Mouse (Mus musculus) heart, postnatal 10 days (tissue): ENCODE measurements around the gene BC030867. TPM values are rescaled to one million over a fixed set of nuclear protein-coding genes. Genes with fewer than 3 reads are reported as not detected.

ENCODE experiments used
- DNase-seq, 2 experiments: peaks; one replicate each; pipeline ENCODE4 v3.0.0; 2021
- intact Hi-C: fragments of 180-260 bp; cut with DNase I; formaldehyde crosslinking; loops from one replicate; pipeline ENCODE4 v1.15.1; 2025
- total RNA-seq, 2 experiments: library from RNA; stranded (reverse); gene quantifications; 2 replicates each; pipeline ENCODE4 v1.2.3; 2021

BC030867 gene
- total RNA-seq, 2 experiments from 2014 or later: 1.7 to 1.8 TPM

DNA sequence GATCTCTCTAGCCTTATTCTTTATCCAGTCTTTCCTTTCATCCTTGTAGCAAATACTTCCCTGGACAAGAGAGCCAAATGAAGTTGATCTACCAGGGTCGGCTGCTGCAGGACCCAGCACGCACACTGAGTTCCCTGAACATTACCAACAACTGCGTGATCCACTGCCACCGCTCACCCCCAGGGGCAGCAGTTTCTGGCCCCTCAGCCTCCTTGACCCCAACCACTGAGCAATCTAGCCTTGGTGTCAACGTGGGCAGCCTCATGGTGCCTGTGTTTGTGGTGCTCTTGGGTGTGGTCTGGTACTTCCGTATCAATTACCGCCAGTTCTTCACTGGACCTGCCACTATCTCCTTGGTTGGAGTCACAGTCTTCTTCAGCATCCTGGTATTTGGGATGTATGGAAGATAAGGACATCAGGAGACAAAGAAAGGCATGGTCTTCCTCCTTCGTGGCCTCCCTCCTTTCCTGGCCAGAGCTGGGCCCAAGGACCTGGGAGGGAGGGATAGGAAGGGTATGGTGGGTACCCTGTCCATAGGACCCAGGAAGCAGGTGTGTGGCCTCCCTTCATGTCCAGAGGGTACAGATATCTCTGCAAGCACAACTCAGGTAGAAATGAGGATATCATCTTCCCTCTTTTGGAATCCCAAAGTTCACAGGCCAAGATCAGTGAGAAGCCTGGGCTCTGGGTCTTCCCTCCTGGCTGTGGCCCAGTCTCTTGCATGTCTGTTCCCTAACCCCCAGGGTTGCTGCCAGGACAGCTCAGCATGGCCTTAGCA lies 39.5 kb downstream of the BC030867 start:
- intact Hi-C loops: no loop called here

DNA sequence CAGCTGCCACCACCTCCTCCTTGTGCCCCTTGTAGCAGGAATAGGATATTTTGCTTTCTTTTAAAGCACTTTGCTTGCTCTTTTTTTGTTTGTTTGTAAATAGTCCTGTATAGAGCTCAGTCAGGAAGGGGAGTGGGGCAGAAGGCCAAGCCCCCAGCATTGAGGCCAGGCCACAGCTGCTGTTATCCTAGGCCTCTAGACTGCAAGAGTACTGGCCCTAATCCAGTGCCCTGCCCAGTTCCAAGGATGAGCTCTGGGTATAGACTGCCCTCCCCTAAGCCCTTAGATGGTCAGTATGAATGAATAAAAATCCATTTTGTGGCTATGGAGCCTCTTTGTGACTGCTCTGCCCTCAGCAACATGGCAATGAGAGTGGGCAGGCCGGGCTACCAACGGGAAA lies 40.2 kb downstream of the BC030867 start:
- peak in 1 of 2 experiments; percentile 39 for DNase-seq
- intact Hi-C loops: no loop called here

More for the DNA sequence above, 39.5 kb downstream of the BC030867 start:
- DNase-seq: no peak

DNA sequence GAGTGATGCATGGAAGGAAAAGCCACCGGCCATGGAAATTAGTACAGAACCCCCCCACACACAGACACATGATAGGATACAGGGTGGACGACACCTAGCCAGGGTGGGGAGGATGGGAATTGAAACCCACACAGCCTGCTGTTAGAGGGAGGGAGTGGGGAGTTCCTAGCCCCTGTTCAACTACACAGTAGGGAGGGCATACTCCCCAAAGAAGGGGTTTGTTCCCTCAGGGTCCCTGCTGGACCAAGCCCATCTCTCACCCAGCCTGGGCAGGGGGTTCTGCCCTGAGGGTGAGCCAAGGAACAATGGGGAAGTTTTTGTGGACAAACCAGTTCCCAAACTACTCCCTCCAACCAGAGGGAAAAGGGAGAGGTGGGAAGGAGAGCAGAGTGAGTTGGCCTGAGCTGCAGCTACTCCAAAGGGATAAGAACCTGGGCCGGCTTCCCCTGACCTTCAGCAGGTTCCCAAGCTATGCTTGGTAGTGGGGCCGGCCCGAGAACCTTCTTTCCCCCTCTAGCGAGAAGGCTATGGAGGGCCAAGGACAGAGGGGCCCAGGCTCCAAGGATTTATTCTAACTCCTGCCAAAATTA lies 40.9 kb downstream of the BC030867 start:
- intact Hi-C loops: no loop called here
- peak in 1 of 2 experiments; percentile 7 for DNase-seq

DNA sequence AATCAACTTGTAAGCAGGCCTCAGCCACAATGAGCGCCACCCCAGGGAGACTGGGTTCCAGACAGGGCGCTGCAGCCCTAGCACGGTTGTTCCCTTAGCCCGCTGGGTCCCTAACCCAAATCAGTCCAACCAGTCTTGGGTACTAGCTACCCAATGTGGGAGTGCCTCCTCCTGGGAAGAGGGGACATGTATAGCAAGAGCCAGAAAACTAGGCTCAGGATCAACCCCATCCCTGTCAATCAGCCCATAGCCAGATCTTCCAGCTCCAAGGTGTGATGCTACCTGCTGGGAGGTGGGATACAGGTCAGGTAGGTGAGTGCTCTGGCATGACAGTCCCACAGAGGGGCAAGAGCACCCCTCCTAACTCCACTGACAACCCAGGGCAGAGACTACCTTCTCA lies 41.5 kb downstream of the BC030867 start:
- DNase-seq: no peak
- intact Hi-C loops: no loop called here

DNA sequence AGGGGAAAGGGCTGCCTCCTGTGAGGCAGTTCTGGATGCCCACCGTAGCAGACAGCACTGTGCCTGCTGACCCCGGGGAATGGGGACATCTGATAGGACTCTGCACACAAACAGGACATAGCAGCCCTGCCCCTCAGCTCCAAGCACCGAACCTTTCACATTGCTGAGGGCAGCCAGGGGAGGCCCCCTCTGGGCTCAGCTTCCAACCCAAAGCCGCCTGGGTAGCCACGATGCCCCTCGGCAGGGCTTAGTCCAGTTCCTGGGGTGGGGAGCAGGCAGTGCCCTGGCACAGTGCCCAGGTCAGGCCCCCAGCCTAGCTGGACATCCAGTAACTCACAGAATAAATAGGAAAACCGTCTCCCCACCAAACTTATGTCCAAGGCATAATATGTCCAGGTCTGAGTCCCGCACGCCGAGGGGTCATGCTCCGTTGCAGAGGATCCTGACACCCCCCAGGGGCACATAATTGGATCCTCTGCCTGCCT lies 42.4 kb downstream of the BC030867 start:
- DNase-seq: no peak

GRCm38 (mm10) chr11:102293971-102294370 lies 45.3 kb downstream of the BC030867 start:
- intact Hi-C loops: no loop called here
- DNase-seq: no peak

More for the DNA sequence above, 42.4 kb downstream of the BC030867 start:
- intact Hi-C loops: no loop called here

- intact Hi-C loops: no loop called here
- DNase-seq: no peak
These were observed 45.7 kb downstream of the BC030867 start for GRCm38 (mm10) chr11:102294416-102294815.

DNA sequence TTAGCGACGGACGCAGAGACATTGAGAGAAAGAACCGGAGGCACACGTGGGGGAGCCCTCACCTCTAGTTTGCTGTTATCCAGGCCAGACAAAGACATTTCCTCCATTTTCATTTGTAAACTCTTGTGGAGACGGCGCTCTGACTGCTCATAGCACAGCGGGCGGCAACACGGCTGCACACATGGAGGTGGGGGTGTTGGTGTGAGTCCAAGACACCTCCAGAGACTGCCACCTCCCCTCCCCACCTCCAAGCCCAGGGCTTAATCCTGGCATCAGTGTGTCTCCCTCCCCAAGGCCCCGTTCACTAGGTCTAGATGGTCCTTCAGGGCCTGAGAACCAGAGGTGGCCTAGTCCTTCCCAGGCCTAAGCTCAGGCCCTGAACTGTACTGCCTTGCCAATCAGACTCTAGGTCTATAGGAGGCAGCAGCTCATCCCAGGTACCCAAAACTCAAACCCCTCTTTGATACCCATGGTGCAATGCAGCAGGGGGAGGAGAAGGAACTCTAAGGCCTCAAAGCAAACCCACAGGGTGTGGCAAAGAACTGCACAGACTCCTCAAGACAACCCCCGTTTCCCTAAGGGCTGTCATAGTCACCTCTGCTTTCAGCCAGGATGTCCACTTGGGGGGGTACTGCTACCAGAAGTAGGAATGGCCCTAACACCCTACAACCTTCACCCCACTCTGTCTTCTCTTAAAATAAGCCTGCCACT lies 46.4 kb downstream of the BC030867 start:
- intact Hi-C loops: no loop called here
- peak; percentile 42 to 46 for DNase-seq

DNA sequence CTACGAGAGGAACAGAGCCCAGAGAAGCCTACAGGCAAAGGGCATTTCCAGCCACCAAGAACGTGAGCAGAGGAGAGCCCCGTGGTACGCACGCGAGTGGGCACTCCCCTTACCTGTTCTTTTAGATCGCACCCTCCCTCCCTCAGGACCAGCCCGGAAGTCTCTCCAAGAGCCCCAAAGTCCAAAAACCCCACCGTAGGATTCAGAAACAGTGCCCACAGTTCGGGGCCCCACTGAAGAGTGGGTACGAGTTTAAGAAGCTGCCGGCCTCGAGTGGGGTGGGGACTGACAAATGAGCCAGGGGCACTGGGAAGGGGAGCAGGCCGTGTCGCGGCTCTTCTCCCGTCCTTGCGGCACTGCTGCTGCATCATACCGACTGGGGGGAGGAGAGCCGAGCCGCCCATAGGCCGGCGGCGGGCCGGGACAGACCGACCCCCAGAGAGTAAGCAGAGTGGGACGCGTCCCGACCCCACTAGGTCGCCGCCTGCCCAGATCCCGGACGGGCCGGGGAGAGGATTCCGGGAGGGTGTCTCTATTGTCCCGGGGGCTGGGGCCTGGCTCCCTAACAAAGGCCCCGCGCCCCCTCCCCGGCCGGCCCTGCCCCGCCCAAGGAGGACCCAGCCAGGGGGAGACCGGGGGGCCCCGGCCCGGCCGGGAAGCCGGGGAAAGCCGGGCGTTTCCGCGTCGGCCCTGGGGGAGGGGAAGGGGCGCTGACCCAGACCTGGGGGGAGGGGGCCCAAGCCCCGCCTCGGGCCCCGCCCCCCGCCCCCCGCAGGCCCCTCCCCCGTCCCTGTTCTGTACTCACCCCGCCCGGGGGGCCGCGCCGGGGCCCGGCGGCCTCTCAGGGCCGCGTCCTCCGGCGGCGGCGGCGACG lies 47.2 kb downstream of the BC030867 start:
- DNase-seq: peak; percentile 64 to 68
- intact Hi-C loops: no loop called here

- peak; percentile 98 to 99 for DNase-seq
- intact Hi-C loops: no loop called here
These were observed 48.1 kb downstream of the BC030867 start, which contains the start of gene Atxn7l3 for GRCm38 (mm10) chr11:102296491-102297472. Gene Atxn7l3 (minus strand): TSS chr11:102296631.

DNA sequence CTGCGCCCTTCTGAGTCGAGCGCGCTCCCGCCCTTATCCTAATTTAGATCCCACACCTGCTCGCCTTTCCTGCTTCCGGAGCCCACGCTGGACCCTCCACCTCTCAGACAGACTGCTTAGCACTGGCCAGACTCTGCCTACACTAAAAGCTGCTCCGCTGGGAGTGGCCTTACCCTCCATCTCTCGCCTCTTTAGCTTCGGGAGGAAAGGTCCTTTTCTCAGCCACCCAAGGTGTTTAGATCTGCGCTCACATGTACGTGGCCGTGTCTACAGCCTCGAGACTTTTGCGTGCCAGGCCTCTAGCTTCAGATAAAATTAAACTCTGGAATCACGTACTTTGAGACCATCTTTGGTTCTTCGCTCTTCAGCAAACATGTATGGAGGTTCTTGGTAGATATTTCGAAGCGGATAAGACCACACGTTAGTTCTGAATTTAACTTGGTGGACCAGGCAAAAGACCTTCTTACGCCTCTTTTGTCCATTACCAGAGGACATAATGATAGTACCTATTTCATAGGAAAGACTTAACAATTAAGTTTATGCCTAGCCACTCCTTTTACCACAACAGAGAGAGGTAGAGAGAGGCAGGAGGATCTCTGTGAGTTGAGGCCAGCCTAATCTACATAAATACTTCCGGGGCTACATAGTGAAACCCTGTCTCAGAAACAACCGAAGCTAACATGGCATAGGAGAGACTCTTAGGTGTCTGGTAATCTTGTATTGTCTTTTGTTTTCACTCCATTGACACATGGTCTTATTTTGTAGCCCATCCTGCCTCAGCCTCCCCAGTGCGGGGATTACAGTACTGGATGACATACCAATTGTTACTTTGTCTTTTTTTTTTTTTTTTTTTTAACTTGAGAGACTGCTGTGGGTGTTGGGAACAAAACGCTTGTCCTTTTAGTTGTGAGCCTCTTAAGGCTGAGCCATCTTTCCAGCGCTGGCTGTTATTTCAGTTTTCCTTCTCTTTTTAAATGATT lies 49.2 kb downstream of the BC030867 start:
- no peak for DNase-seq
- intact Hi-C loops: no loop called here

- DNase-seq: peak; percentile 57 to 79
- intact Hi-C loops: no loop called here
These were observed 51.2 kb downstream of the BC030867 start for GRCm38 (mm10) chr11:102299839-102300238.

DNA sequence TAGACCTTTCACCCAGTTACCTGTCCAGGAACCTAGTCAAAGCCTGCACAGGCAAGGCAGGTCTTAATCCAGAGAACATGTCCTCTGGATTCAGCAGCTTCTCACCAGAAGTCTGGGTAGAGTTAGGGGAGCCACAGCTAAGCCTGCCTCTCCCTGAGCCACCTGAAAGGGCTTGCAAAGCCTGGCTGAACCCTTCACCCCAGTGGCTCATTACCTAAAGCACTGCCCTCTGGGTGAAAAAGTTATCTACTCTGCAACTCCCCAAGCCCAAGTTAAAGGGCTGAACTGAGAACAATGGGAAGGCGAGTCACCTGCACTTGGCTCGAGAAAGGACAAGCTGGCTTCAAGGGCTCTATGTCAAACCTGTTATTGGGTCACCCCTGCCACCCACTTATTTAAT lies 55.5 kb downstream of the BC030867 start:
- DNase-seq: no peak
- intact Hi-C loops: no loop called here

- no peak for DNase-seq
- intact Hi-C loops: no loop called here
These were observed 56.7 kb downstream of the BC030867 start for GRCm38 (mm10) chr11:102305359-102305758.

DNA sequence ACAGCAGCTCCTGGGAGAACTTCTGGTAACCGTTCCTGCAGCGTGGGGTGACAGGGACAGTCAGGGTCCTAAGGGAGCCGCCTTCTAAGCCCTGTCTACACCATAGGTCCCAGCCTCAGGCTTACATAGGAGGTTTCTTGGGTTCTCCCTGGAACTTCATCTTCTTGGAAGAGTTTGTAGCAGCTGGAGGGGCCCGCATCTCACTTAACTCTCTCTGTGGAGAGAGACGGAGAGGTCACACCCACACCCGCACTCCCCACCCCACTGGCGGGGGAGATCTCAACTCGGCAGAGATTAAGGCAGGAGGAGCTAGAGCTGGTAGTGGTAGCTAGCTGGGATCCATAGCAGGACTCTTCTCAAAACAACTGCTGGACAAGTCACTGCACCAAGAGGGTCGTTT lies 59.4 kb downstream of the BC030867 start:
- intact Hi-C loops: loop anchor here (2.0 kb wide), 1 partner anchor 123 kb away; the partner anchor contains the start of gene Grn
- no peak for DNase-seq

DNA sequence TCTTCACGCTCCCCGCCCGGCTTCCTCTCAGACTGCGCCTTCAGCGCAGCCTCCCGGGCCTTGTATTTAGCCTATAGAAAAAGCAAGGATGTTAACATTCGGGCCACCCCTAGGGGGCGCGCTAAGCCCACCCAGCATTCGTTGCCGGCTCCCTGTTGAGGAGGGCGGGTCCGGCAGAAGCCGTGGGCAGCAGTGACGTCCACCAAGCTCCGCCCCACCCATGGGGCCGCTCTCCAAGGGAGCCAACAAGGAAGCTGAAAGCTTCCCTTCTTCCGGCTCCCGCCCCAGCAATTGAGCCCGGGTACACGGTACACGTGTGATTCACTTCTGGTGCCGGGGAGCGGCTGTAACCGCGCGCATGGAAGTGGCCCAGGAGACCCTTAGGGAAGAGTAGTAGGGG lies 60.3 kb downstream of the BC030867 start:
- intact Hi-C loops: loop anchor here (1.0 to 2.0 kb wide), 2 partner anchors 102 to 122 kb away; partner anchors contain the start of gene Grn
- peak; percentile 97 to 98 for DNase-seq

DNA sequence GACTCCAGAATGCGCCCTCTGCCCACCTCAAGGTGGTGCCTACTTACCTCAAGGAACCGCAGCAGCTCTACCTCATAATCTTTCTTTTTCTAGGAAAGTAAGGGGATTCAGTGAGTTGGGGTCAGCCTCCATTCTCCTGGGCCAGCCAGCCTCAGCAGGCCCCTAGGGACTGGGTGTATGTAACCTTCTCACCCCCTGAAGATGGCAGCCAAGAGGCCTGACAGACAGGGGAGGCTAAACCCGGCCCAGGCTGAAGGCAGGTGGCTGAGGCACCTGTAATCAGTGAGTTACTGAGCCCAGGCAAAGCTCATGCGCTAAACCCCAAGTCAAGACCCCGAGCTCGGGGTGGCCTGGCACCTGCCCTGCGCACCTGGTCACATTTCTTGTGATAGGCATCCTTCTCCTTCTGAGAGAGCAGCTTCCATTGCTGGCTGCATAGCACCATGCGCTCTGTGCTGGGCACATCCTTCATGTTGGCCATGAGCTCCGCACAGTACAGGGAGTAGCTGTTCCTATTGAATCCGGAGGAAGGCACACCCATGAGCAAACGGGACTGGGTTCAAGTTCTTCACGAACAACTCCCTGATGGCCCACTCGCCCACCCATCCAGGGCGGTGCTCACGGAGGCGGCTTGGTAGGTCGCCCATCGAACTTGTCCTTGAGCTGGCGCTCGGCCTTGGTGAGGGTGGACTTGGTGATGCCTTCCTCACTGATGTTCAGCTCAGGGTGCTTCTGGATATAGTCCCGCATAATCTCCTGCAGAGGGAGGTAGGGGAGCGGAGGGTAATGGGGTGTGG lies 61.3 kb downstream of the BC030867 start:
- intact Hi-C loops: loop anchor here (1.0 to 10.0 kb wide), 3 partner anchors 101 to 245 kb away; partner anchors contain the start of genes Gpatch8 and Grn
- no peak for DNase-seq
